Mouse (Mus musculus) neural tube, embryonic 11.5 days (tissue): ENCODE results near the gene Pnpla6. TPM values are rescaled to one million over a fixed set of nuclear protein-coding genes. Genes with fewer than 3 reads are reported as not detected.
A peak's percentile ranks its signal among the peaks of the same experiment; 100 is the strongest.
"Not testable (repeated sequence)": the region's sequence is repeated elsewhere in the genome, so short reads cannot be mapped to it uniquely, and the experiment has no call there.

ENCODE experiments used
- ATAC-seq: fragments of 200-750 bp; cut with Nextera tagmentation; 2 replicates; pipeline ENCODE4 v1.8.0; 2017; ENCODE audit warnings: moderate number of reproducible peaks, mild to moderate bottlenecking, moderate TSS enrichment, moderate library complexity; ENCODE audit not compliant: insufficient read depth, low FRiP score, low TSS enrichment
- DNase-seq: peaks from one replicate; pipeline ENCODE4 v3.0.0-alpha.2; 2015; ENCODE audit warnings: low spot score
- H3K27ac ChIP-seq: fragments of 300-500 bp; sonication (generic); 2 replicates; pipeline ENCODE4 v1.5.1; 2014; ENCODE audit warnings: low read depth, mild to moderate bottlenecking, low read length
- H3K27me3 ChIP-seq: fragments of 300-500 bp; sonication (generic); 2 replicates; pipeline ENCODE4 v1.6.1; 2014; ENCODE audit warnings: mild to moderate bottlenecking, low read length, mixed read lengths; ENCODE audit not compliant: control insufficient read depth, insufficient read depth
- H3K36me3 ChIP-seq: fragments of 300-500 bp; sonication (generic); 2 replicates; pipeline ENCODE4 v1.6.1; 2014; ENCODE audit warnings: mild to moderate bottlenecking, low read length, moderate library complexity, mixed read lengths; ENCODE audit not compliant: control insufficient read depth, insufficient read depth
- H3K4me1 ChIP-seq: fragments of 300-500 bp; sonication (generic); 2 replicates; pipeline ENCODE4 v1.6.1; 2014; ENCODE audit warnings: low read length, mixed read lengths; ENCODE audit not compliant: control insufficient read depth, insufficient read depth
- H3K4me2 ChIP-seq: fragments of 300-500 bp; sonication (generic); 2 replicates; pipeline ENCODE4 v1.6.1; 2014; ENCODE audit warnings: low read depth, mild to moderate bottlenecking, moderate library complexity
- H3K4me3 ChIP-seq: fragments of 300-500 bp; sonication (generic); 2 replicates; pipeline ENCODE4 v1.5.1; 2014; ENCODE audit warnings: low read depth, low read length
- H3K9ac ChIP-seq: fragments of 300-500 bp; sonication (generic); 2 replicates; pipeline ENCODE4 v1.6.1; 2014; ENCODE audit warnings: mild to moderate bottlenecking, low read length
- H3K9me3 ChIP-seq: fragments of 300-500 bp; sonication (generic); 2 replicates; pipeline ENCODE4 v1.6.1; 2016; ENCODE audit warnings: low read length; ENCODE audit not compliant: control insufficient read depth
- WGBS: fragments of 180-500 bp; shearing (Covaris S2); extraction: QIAGEN DNeasy Blood & Tissue Kit; methylation state at CpG from one replicate; pipeline ENCODE4 v1.1.7; 2014; 5-methylcytosine and 5-hydroxymethylcytosine counted together
- polyA plus RNA-seq: library from polyadenylated mRNA; unstranded; fragments of >200 nt; fragmentation: Nextera tagmentation; extraction: Ambion mirVana; gene quantifications from 2 replicates; pipeline ENCODE4 v1.2.1, GENCODE M21; 2014

The Pnpla6 gene
- polyA plus RNA-seq, 1 experiment from 2014 or later = 17.9 TPM

GRCm38 (mm10) chr8:3579390-3580364 lies 64.5 kb downstream of the Pnpla6 start:
- Histone ChIP-seq H3K4me1 (no peaks in the 10 kb centered on the region), H3K4me2 (no peak overlapping the region), H3K27ac (no peak overlapping the region), H3K36me3 (no peaks in the 10 kb centered on the region), H3K4me3 (no peak overlapping the region), H3K9me3 (no peaks in the 10 kb centered on the region), H3K27me3 (no peaks in the 10 kb centered on the region), H3K9ac (no peak overlapping the region)
- WGBS = 88% methylated on average over 9 of the region's 9 CpGs
- no peak for ATAC-seq
- no peak for DNase-seq

- not testable (repeated sequence) for H3K27ac ChIP-seq, H3K4me3 ChIP-seq, H3K36me3 ChIP-seq, H3K27me3 ChIP-seq, H3K4me1 ChIP-seq, DNase-seq, H3K9ac ChIP-seq, H3K9me3 ChIP-seq, H3K4me2 ChIP-seq, ATAC-seq
- WGBS = 70% methylated on average over 1 of the region's 3 CpGs
These were observed 66.8 kb downstream of the Pnpla6 start for GRCm38 (mm10) chr8:3581961-3582360.

GRCm38 (mm10) chr8:3586452-3586851 lies 71.3 kb downstream of the Pnpla6 start:
- Histone ChIP-seq H3K9me3 (no peaks in the 10 kb centered on the region), H3K27ac (no peak overlapping the region), H3K4me3 (no peak overlapping the region), H3K36me3 (no peaks in the 10 kb centered on the region), H3K4me1 (no peaks in the 10 kb centered on the region), H3K4me2 (no peak overlapping the region), H3K27me3 (peaks cover 2% of the 10 kb centered on the region; the same call in 1 of the 2 replicates), H3K9ac (no peak overlapping the region)
- ATAC-seq (no peak), DNase-seq (no peak)
- WGBS = 94% methylated on average over 2 of the region's 2 CpGs

- ATAC-seq = no peak
These were observed 71.8 kb downstream of the Pnpla6 start, which contains the start of gene Camsap3 for GRCm38 (mm10) chr8:3586993-3587390. TSS of gene Camsap3 (plus strand) at chr8:3587293.

GRCm38 (mm10) chr8:3587391-3588257 lies 72.4 kb downstream of the Pnpla6 start:
- WGBS = under 1% methylated on average over 70 of the region's 77 CpGs
- no peaks in the 10 kb centered on the region for H3K9me3 ChIP-seq
- H3K27me3 ChIP-seq = peaks cover 2% of the 10 kb centered on the region; the same call in 1 of the 2 replicates
- H3K9ac ChIP-seq = peak overlapping the region; percentile 78
- peak; percentile 72 for DNase-seq
- H3K4me3 ChIP-seq = peak overlapping the region; percentile 81
- ATAC-seq = peak; percentile 81
- no peaks in the 10 kb centered on the region for H3K36me3 ChIP-seq
- peak overlapping the region; percentile 44 for H3K27ac ChIP-seq
- peak overlapping the region; percentile 66 for H3K4me2 ChIP-seq
- H3K4me1 ChIP-seq = no peaks in the 10 kb centered on the region

More at GRCm38 (mm10) chr8:3586993-3587390, 71.8 kb downstream of the Pnpla6 start, which contains the start of gene Camsap3:
- H3K4me3 ChIP-seq = peak within 1 kb of the TSS; percentile 81
- peak within 1 kb of the TSS; percentile 44 for H3K27ac ChIP-seq
- H3K4me2 ChIP-seq = peak within 1 kb of the TSS; percentile 66
- DNase-seq = no peak
- H3K27me3 ChIP-seq = peaks cover 2% of the 10 kb centered on the region; the same call in 1 of the 2 replicates
- peak within 1 kb of the TSS; percentile 78 for H3K9ac ChIP-seq
- no peaks in the 10 kb centered on the region for H3K9me3 ChIP-seq
- WGBS = 7% methylated on average over 7 of the region's 7 CpGs
- no peaks in the 10 kb centered on the region for H3K4me1 ChIP-seq
- no peaks in the 10 kb centered on the region for H3K36me3 ChIP-seq

- DNase-seq = peak; percentile 36
- peaks cover 2% of the 10 kb centered on the region; the same call in 1 of the 2 replicates for H3K27me3 ChIP-seq
- peak overlapping the region; percentile 81 for H3K4me3 ChIP-seq
- no peaks in the 10 kb centered on the region for H3K9me3 ChIP-seq
- peak; percentile 48 for ATAC-seq
- peak overlapping the region; percentile 66 for H3K4me2 ChIP-seq
- no peaks in the 10 kb centered on the region for H3K36me3 ChIP-seq
- WGBS = 0% methylated on average over 11 of the region's 11 CpGs
- H3K27ac ChIP-seq = peak overlapping the region; percentile 44; the same call in 1 of the 2 replicates
- H3K4me1 ChIP-seq = no peaks in the 10 kb centered on the region
- peak overlapping the region; percentile 78 for H3K9ac ChIP-seq
These were observed 73.1 kb downstream of the Pnpla6 start for GRCm38 (mm10) chr8:3588258-3588633.

- 75% methylated on average over 3 of the region's 3 CpGs for WGBS
- H3K4me3 ChIP-seq = no peak overlapping the region
These were observed 78.3 kb downstream of the Pnpla6 start for GRCm38 (mm10) chr8:3593470-3593869.

More at GRCm38 (mm10) chr8:3593470-3593869, 78.3 kb downstream of the Pnpla6 start:
- Histone ChIP-seq H3K27me3 (no peaks in the 10 kb centered on the region), H3K9ac (no peak overlapping the region), H3K4me2 (no peak overlapping the region), H3K36me3 (no peaks in the 10 kb centered on the region), H3K4me1 (no peaks in the 10 kb centered on the region), H3K9me3 (no peaks in the 10 kb centered on the region), H3K27ac (no peak overlapping the region)
- DNase-seq (peak; percentile 6), ATAC-seq (no peak)
